Mouse (Mus musculus): ENCODE data around the gene Commd4.

Gene Commd4

DNA sequence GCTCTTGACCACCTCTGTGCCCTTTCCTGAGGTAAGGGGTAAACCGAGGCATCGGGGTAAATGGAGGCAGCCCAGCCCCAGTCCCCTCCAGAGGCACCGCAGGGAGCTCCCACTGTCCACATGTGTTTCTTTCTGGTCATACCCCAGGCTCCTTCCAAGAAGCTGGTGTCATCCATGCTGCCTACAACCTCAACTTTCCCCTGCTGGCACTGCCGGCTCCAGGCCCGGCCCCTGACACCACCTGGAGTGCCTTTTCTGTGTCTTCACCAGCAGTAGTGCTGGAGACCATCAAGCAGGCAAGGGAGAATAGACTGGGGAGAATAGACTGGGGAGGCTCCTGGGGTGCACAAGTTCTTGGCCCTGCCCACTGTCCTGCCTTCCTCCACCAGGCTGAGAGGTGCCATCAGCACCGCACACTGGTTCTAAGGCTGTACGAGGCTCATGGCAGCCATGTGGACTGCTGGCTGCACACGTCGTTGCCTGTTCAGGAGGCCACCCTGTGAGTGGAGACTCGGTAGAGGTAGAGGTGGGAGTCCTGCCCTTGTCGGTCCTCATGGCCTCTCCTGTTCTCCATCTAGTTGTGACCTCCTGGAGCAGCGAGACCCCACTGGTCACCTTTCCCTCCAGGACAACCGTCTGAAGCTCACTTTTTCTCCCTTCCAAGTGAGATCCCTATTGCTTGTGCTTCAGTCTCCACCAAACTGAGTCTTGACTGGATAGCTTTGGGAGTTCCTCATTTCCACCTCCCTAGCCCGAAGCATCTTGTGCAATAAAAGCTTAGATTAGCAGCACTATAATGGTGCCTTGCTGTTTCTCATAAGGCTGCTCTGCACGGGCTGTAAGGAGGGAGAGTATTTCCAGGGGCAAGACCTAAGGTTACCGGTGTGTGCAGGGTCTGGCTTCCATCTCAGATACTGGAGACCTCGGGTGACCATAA lies 16.4 kb downstream of the Commd4 start:
- DNase-seq (ENCODE audit: low spot score in 2 of 2): no peak

DNA sequence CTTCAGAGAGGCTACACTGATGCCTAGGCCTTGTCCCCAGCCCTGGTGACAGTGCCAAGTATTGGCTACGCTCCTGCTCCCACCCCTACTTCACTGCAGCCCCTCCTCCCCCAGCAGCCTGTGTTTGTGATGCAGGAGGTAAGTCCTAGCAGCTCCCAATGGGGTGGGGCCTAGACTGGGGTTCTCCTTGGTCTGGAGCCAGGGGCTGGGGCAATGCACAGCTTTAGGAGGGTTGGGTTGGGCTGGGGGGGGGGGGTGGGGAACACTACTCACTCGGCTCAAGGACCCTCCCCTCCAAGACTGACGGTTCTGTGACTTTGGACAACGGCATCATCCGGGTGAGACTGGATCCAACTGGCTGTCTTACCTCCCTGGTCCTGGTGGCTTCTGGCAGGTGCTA lies 18.6 kb downstream of the Commd4 start:
- DNase-seq (ENCODE audit: low spot score in 2 of 2): no peak

- DNase-seq (ENCODE audit: low spot score in 2 of 2): no peak
Observed at GRCm38 (mm10) chr9:57139110-57139509, 19.0 kb downstream of the Commd4 start.

GRCm38 (mm10) chr9:57138507-57138906 lies 19.6 kb downstream of the Commd4 start:
- DNase-seq (ENCODE audit: low spot score in 2 of 2): no peak

GRCm38 (mm10) chr9:57137777-57138176 lies 20.4 kb downstream of the Commd4 start:
- DNase-seq (ENCODE audit: low spot score in 2 of 2): no peak

DNA sequence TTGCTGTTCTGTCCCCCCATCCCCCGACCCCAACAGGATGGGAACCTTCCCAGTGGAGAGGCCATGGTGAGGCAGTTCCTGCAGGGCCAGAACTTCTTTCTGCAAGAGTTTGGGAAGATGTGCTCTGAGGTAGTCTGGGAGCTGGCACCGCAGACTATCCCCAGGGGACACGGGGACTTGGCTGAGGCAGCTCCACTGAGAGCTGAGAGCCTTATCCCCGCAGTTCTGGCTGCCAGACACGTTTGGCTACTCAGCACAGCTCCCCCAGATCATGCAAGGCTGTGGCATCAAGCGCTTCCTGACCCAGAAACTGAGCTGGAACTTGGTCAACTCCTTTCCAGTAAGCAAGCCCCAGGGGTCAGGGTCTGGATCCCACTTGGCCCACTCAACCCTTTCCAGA lies 20.9 kb downstream of the Commd4 start:
- no peak for DNase-seq (ENCODE audit: low spot score in 2 of 2)

GRCm38 (mm10) chr9:57130577-57131433 lies 27.3 kb downstream of the Commd4 start, which contains the start of gene Man2c1:
Gene Man2c1 (plus strand): TSS chr9:57130690.
- DNase-seq (ENCODE audit: low spot score in 2 of 2): peak; percentile 93 to 96

- DNase-seq (ENCODE audit: low spot score in 2 of 2): no peak
Observed at GRCm38 (mm10) chr9:57129641-57130040, 28.5 kb downstream of the Commd4 start.

GRCm38 (mm10) chr9:57117261-57117755 lies 40.8 kb downstream of the Commd4 start:
- DNase-seq (ENCODE audit: low spot score in 2 of 2): no peak
